Mouse (Mus musculus): ENCODE data around the gene P4ha3. TPM values are rescaled to one million over a fixed set of nuclear protein-coding genes. Genes with fewer than 3 reads are reported as not detected.

Gene P4ha3
- total RNA-seq, 2 experiments from 2014 or later: 5.4 to 5.9 TPM

DNA sequence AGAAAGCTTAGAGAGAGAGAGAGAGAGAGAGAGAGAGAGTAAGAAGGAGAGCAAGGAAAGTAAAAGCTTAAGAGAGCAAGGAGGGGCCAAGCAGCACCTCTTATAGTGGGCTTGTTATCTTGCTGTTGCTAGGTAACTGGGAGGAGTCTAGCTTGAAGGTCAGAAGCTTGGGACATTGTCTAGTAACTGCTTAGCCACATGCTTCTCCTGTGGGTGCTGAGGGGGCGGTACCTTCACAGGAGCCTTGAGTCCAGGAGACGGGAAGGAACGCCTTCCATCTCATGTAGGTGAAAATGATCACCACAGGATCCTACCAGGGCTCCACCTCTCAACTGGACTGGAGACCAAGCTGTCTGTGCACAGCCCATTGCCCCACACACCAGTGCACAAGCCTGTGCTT lies 16.1 kb downstream of the P4ha3 start:
- intact Hi-C loops (cut with DNase I): no loop called here

DNA sequence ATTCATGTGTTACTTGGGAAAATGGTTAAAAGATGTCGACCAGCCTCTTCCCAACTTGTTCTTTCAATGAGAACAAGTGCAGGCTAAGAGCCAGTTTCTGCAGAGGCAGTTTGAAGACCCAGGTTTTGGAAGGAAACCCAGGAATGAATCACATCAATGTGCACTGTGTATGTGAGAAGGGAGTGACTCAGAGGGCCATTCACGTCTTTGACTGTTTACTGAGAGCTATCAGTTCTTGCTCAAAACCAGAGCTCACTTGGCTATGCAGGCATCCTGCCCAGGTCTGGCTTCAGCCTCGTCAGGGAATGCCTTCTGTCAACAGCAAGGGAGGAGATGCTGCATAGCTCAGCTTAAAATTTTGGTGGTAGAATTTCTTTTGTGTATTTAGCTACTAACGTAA lies 17.0 kb downstream of the P4ha3 start:
- peak; percentile 61 to 79 for DNase-seq (ENCODE audit: low spot score in 2 of 2)
- intact Hi-C loops (cut with DNase I): no loop called here

More for the DNA sequence above, 16.1 kb downstream of the P4ha3 start:
- DNase-seq (ENCODE audit: low spot score in 2 of 2): no peak

DNA sequence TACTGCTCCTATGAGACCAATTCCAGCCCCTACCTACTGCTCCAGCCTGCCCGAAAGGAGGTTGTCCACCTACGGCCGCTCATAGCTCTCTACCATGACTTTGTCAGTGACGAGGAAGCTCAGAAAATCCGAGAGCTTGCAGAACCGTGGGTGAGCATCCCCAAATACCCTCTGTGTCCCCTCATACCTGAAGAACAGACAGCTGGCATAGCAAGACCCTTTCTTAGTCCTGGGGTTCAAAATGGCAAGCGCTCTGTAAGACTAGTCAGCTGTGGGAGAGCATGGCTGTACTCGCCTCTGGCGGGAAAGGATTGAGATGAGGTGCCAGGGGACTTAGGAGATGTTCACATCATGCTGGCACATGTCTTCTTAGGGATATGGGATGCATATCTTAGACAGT lies 20.6 kb downstream of the P4ha3 start:
- intact Hi-C loops (cut with DNase I): no loop called here
- no peak for DNase-seq (ENCODE audit: low spot score in 2 of 2)

DNA sequence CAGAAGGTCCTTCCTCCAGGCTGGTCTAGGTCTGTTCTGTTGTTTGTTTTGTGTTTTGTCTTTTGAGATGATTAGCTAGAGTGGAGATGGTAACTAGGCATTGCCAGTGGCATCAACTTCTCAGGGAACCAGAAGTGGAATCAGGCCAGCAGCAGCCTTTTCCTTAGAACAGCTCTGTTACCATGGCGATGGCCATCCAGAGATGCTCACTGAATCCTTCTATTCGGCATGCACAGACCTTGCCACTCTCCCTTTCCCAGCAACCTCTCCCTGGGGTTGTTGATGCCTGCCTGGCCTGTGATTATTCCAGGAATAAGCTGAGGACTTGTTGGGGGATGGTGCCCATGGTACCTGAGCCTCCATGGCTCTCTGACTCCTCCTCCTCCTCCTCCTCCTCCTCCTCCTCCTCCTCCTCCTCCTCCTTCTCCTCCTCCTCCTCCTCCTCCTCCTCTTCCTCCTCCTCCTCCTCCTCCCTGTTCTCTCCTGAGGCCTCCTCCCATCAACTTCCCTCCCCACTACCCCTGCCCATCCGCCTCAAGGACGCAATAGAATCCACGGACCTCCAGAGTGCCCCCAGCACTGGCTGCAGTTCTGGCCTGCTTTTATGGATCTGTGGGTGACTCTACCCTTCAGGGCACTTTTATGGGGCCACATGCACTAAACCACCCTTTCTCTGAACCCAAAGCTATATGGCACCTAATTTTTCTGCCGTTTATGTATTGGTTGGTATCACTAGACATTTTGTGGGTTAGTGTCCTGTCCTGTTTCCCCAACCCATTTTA lies 22.7 kb downstream of the P4ha3 start:
- peak; percentile 43 to 59 for DNase-seq (ENCODE audit: low spot score in 2 of 2)
- intact Hi-C loops (cut with DNase I): no loop called here

GRCm38 (mm10) chr7:100309216-100309615 lies 23.9 kb downstream of the P4ha3 start:
- DNase-seq (ENCODE audit: low spot score in 2 of 2): no peak
- intact Hi-C loops (cut with DNase I): no loop called here

GRCm38 (mm10) chr7:100309679-100310078 lies 24.4 kb downstream of the P4ha3 start:
- no peak for DNase-seq (ENCODE audit: low spot score in 2 of 2)
- intact Hi-C loops (cut with DNase I): no loop called here

DNA sequence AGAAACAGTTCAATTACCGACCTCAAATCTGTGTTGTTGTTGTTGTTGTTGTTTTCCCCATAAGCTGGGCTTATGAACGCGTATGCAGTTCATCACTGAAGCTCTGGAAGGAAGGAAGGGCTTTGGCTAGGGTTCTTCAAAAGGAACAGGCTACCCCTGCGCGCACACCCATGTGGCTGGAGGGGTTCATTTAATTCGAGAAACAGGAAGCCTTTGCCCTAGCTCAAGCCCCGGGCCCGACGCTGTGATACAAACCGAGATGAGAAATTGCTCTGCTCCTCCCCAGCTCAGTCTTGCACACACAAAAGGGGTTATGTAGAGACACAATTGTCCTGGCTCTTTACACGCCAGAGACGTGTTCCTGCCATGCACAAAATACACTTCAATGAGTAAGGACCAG lies 25.0 kb downstream of the P4ha3 start:
- no peak for DNase-seq (ENCODE audit: low spot score in 2 of 2)
- intact Hi-C loops (cut with DNase I): no loop called here

DNA sequence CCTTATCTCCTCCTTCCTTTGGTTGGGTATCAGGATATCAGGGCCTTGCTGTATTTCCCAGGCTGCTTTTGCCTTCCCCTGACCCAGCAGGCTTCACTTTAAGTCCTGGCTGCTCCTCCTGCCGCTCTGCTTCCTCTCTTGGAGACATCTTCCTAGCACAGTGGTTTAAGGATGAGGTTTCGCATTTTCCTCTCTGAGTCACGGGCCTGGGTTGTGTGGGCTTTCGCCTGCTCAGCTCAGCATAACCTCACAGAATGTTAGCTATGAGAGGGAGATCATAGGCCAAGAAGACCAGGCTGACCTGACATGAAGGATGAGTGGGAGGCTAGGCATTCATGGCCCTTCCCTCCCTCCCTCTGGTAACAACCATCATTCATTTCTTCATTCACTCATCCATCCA lies 27.4 kb downstream of the P4ha3 start:
- DNase-seq (ENCODE audit: low spot score in 2 of 2): no peak
- intact Hi-C loops (cut with DNase I): no loop called here

- no peak for DNase-seq (ENCODE audit: low spot score in 2 of 2)
These were observed 31.6 kb downstream of the P4ha3 start for GRCm38 (mm10) chr7:100316924-100317323.

DNA sequence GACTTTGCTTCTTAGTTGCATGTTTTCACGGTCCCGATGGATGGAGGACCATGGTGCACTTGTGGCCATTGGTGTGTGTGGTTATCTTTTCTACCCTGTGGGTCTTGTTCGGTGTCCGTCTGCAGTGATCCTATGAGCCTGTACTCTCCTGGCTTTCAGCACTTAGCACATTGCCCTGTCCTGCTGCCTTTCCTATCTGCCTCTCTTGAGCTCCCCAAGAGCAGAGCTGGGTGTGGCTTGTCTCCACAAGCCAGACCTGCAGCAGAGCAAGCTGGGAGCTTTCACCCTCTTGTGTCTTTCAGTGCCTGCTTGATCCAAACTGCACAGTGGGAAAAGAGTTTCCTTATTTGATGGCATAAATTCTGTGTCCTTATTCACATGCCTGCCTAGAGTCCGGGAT lies 32.2 kb downstream of the P4ha3 start:
- intact Hi-C loops (cut with DNase I): no loop called here
- DNase-seq (ENCODE audit: low spot score in 2 of 2): no peak

More at GRCm38 (mm10) chr7:100316924-100317323, 31.6 kb downstream of the P4ha3 start:
- intact Hi-C loops (cut with DNase I): no loop called here

DNA sequence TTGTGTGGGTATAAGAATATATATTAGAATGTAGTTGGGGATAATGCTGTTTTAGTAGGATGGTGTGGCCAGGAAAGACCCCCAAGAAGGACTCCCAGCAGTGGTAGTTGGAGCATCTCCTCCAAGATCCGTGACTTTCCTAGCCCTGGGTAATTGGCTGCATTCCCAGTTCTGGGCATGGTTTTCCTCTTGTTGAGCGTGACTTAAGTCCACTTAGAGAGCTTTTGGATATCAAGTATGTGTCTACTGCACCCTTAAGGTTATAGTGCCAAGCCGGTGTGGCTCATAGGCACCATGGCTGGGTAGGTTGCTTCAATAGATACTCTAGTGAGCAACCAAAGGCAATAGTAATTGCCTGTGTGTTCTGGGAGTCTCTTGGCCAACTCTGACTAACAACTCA lies 38.4 kb downstream of the P4ha3 start:
- intact Hi-C loops (cut with DNase I): loop anchor here (2.0 kb wide), 1 partner anchor 43 kb away; no protein-coding TSS in a partner anchor
- no peak for DNase-seq (ENCODE audit: low spot score in 2 of 2)

GRCm38 (mm10) chr7:100325482-100325881 lies 40.2 kb downstream of the P4ha3 start:
- peak in 1 of 2 experiments; percentile 57 for DNase-seq (ENCODE audit: low spot score in 2 of 2)
- intact Hi-C loops (cut with DNase I): loop anchor here (2.0 kb wide), 1 partner anchor 45 kb away; no protein-coding TSS in a partner anchor

GRCm38 (mm10) chr7:100327514-100327913 lies 42.2 kb downstream of the P4ha3 start:
- DNase-seq (ENCODE audit: low spot score in 2 of 2): no peak
- intact Hi-C loops (cut with DNase I): no loop called here

DNA sequence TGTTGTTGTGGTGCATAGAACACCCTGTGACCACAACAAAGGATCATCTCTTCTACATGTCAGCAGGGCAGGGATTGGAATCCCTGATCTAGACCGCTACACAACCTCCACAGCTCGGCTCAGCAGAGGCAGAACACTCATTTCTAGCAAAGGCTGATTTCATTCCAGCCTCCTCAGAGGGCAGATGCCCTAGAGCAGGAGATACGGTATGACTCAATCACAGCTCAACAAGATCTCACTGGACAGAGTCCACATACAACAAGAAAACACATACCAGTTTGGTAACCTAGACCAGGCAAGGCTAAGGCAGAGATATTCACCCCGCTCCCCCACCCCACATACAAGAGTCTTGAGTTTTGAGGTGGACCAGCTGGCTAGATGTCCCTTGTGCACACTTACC lies 43.3 kb downstream of the P4ha3 start:
- DNase-seq (ENCODE audit: low spot score in 2 of 2): no peak
- intact Hi-C loops (cut with DNase I): no loop called here

DNA sequence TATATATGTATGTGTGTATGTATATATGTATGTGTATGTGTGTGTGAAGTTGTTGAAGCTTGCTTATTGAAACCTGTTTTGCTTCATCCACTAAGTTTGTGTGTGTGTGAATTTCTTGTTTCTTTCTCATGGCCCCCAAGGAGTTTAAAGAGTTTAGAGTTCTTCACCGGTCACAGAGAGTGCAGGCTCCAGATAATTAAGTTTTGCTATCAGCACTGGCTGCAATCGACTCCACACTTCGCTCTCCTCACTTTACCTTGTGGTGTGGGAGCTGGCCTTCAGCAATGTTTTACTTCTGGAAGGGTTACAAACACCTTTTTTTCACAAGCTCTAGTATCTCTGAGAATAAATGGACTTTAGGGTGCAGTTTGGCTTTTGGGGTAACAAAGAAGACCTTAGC lies 45.9 kb downstream of the P4ha3 start:
- intact Hi-C loops (cut with DNase I): no loop called here
- DNase-seq (ENCODE audit: low spot score in 2 of 2): no peak

DNA sequence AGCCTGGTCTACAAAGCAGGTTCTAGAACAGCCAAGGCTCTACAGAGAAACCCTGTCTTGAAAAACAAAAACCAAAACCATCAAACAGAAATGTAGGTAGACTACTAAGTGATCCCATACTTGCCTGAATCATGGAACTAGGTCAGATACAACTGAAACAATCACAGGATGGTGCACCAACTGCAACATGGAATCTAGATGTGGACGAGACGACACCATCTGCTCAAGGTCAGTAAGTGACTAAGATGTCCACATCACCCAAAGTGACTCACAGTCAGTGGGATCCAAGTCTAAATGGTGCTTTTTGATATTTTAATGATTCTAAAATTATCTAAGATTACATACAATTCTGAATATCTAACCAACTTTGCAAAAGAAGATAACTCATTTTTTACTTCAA lies 50.6 kb downstream of the P4ha3 start:
- DNase-seq (ENCODE audit: low spot score in 2 of 2): no peak
- intact Hi-C loops (cut with DNase I): no loop called here

- no peak for DNase-seq (ENCODE audit: low spot score in 2 of 2)
- intact Hi-C loops (cut with DNase I): no loop called here
These were observed 69.7 kb downstream of the P4ha3 start for GRCm38 (mm10) chr7:100354984-100355383.

DNA sequence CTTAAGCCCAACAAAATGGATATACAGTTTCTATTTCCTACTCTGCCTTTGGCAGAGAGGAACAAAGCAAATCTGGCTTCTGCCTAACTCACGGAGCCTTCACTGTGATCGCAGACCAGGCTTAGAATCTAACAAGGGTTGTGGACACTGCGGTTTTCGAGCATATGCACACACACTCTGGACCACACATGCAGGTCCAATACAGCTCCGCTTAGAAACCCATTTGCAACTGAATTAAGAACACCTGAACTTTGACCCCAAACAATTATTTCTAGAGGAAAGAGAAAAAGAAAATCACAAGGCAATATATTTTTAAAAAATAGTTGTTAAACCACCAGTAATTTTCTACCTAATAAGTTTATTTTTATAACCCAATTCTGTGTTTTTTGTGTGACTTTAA lies 71.0 kb downstream of the P4ha3 start:
- DNase-seq (ENCODE audit: low spot score in 2 of 2): no peak
- intact Hi-C loops (cut with DNase I): no loop called here

GRCm38 (mm10) chr7:100356768-100357167 lies 71.4 kb downstream of the P4ha3 start:
- DNase-seq (ENCODE audit: low spot score in 2 of 2): no peak
- intact Hi-C loops (cut with DNase I): no loop called here

GRCm38 (mm10) chr7:100357856-100358255 lies 72.5 kb downstream of the P4ha3 start:
- intact Hi-C loops (cut with DNase I): no loop called here
- no peak for DNase-seq (ENCODE audit: low spot score in 2 of 2)

- DNase-seq (ENCODE audit: low spot score in 2 of 2): no peak
- intact Hi-C loops (cut with DNase I): no loop called here
These were observed 77.8 kb downstream of the P4ha3 start for GRCm38 (mm10) chr7:100363162-100363561.

DNA sequence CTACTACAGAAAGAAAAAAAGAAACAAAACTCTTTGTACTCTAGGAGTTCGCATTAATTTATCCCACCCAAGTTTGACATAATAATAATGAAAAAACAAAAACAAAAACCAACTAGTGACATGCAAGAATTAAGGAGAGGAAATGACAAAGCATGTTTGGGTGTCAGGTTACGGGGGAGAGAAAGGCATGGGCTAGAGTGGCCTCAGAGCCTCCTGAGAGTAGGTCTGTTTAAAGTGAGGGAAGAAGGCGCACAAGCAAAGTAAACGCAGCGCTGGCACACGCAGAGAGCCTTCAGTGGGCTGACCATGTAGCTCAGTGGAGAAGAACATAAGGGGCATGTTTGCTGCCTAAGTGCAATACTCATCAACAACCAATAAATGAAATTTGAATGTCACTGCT lies 79.6 kb downstream of the P4ha3 start:
- intact Hi-C loops (cut with DNase I): no loop called here
- DNase-seq (ENCODE audit: low spot score in 2 of 2): no peak

Data from left cerebral cortex, postnatal 36 days (tissue).